Mouse (Mus musculus) limb, embryonic 11.5 days (tissue): ENCODE data around the gene Kiz. TPM values are rescaled to one million over a fixed set of nuclear protein-coding genes. Genes with fewer than 3 reads are reported as not detected.

Source experiments
- ATAC-seq: fragments of 200-750 bp; cut with Nextera tagmentation; 2 replicates; pipeline ENCODE4 v1.8.0; 2017; ENCODE audit warnings: low read depth; ENCODE audit not compliant: insufficient number of reproducible peaks, low FRiP score, low TSS enrichment
- DNase-seq: peaks from one replicate; pipeline ENCODE4 v3.0.0-alpha.2; 2015; ENCODE audit warnings: low spot score
- H3K27ac ChIP-seq: fragments of 300-500 bp; sonication (generic); replicated peaks from 2 replicates; pipeline ENCODE4 v1.5.1; 2014; ENCODE audit warnings: low read depth, mild to moderate bottlenecking, low read length
- H3K27me3 ChIP-seq: fragments of 300-500 bp; sonication (generic); 2 replicates; pipeline ENCODE4 v1.6.1; 2014; ENCODE audit warnings: mild to moderate bottlenecking, low read length, mixed read lengths; ENCODE audit not compliant: control insufficient read depth, insufficient read depth
- H3K36me3 ChIP-seq: fragments of 300-500 bp; sonication (generic); 2 replicates; pipeline ENCODE4 v1.6.1; 2014; ENCODE audit warnings: mild to moderate bottlenecking, low read length, moderate library complexity, mixed read lengths; ENCODE audit not compliant: control insufficient read depth, insufficient read depth
- H3K4me1 ChIP-seq: fragments of 300-500 bp; sonication (generic); 2 replicates; pipeline ENCODE4 v1.6.1; 2014; ENCODE audit warnings: low read length, mixed read lengths; ENCODE audit not compliant: control insufficient read depth, insufficient read depth
- H3K4me2 ChIP-seq: fragments of 300-500 bp; sonication (generic); 2 replicates; pipeline ENCODE4 v1.6.1; 2014; ENCODE audit warnings: low read depth, mild to moderate bottlenecking, moderate library complexity; ENCODE audit not compliant: severe bottlenecking
- H3K4me3 ChIP-seq: fragments of 300-500 bp; sonication (generic); 2 replicates; pipeline ENCODE4 v1.5.1; 2014; ENCODE audit warnings: low read depth, low read length
- H3K9ac ChIP-seq: fragments of 300-500 bp; sonication (generic); 2 replicates; pipeline ENCODE4 v1.6.1; 2014; ENCODE audit warnings: mild to moderate bottlenecking, low read length
- H3K9me3 ChIP-seq: fragments of 300-500 bp; sonication (generic); 2 replicates; pipeline ENCODE4 v1.6.1; 2016; ENCODE audit warnings: low read length; ENCODE audit not compliant: control insufficient read depth
- WGBS: fragments of 180-500 bp; shearing (Covaris S2); extraction: QIAGEN DNeasy Blood & Tissue Kit; methylation state at CpG from one replicate; pipeline ENCODE4 v1.1.7; 2014; 5-methylcytosine and 5-hydroxymethylcytosine counted together
- polyA plus RNA-seq: library from polyadenylated mRNA; unstranded; fragments of >200 nt; fragmentation: Nextera tagmentation; extraction: Ambion mirVana; gene quantifications from 2 replicates; pipeline ENCODE4 v1.2.1, GENCODE M21; 2014

Kiz gene
- polyA plus RNA-seq, 1 experiment from 2014 or later: 31.1 TPM

- no peak overlapping the region for H3K4me3 ChIP-seq
- peak; percentile 38 for DNase-seq
- no peak overlapping the region for H3K9ac ChIP-seq
- no peak overlapping the region for H3K4me2 ChIP-seq
- no peak for ATAC-seq
- no peaks in the 10 kb centered on the region for H3K9me3 ChIP-seq
- H3K27me3 ChIP-seq: peaks cover 60% of the 10 kb centered on the region
- H3K27ac ChIP-seq: no peak overlapping the region
- H3K4me1 ChIP-seq: 0 out of 2 replicates have a peak, but pooled peaks cover 3% of the 10 kb centered on the region
- WGBS: 4% methylated on average over 31 of the region's 31 CpGs
- no peaks in the 10 kb centered on the region for H3K36me3 ChIP-seq
Measured at GRCm38 (mm10) chr2:146833222-146834063, 22.2 kb upstream of the Kiz start.

- no peak overlapping the region for H3K27ac ChIP-seq
- DNase-seq (no peak), ATAC-seq (no peak)
- H3K9ac ChIP-seq: no peak overlapping the region
- H3K27me3 ChIP-seq: peaks cover 66% of the 10 kb centered on the region
- WGBS: 2% methylated on average over 5 of the region's 5 CpGs
- H3K4me3 ChIP-seq: no peak overlapping the region
- H3K4me1 ChIP-seq: 0 out of 2 replicates have a peak, but pooled peaks cover 3% of the 10 kb centered on the region
- H3K36me3 ChIP-seq: no peaks in the 10 kb centered on the region
- no peaks in the 10 kb centered on the region for H3K9me3 ChIP-seq
- peak overlapping the region; percentile 21; the same call in 1 of the 2 replicates for H3K4me2 ChIP-seq
Measured at GRCm38 (mm10) chr2:146834064-146834313, 21.7 kb upstream of the Kiz start.

- no peak overlapping the region for H3K9ac ChIP-seq
- ATAC-seq (peak; percentile 19; the same call in 1 of the 2 replicates), DNase-seq (peak; percentile 72)
- 0 out of 2 replicates have a peak overlapping the region, but pooled peaks have one; percentile 10 for H3K4me3 ChIP-seq
- under 1% methylated on average over 63 of the region's 63 CpGs for WGBS
- 0 out of 2 replicates have a peak, but pooled peaks cover 3% of the 10 kb centered on the region for H3K4me1 ChIP-seq
- peaks cover 71% of the 10 kb centered on the region for H3K27me3 ChIP-seq
- H3K4me2 ChIP-seq: peak overlapping the region; percentile 21; the same call in 1 of the 2 replicates
- H3K9me3 ChIP-seq: no peaks in the 10 kb centered on the region
- H3K36me3 ChIP-seq: no peaks in the 10 kb centered on the region
- H3K27ac ChIP-seq: no peak overlapping the region
Measured at GRCm38 (mm10) chr2:146834314-146835201, 21.1 kb upstream of the Kiz start.

GRCm38 (mm10) chr2:146835241-146835990 is 20.2 kb upstream of the Kiz start:
- ATAC-seq (peak; percentile 13; the same call in 1 of the 2 replicates), DNase-seq (peak; percentile 63)
- Histone ChIP-seq H3K4me2 (no peak overlapping the region), H3K4me3 (no peak overlapping the region), H3K36me3 (no peaks in the 10 kb centered on the region), H3K27me3 (peaks cover 76% of the 10 kb centered on the region), H3K9ac (no peak overlapping the region), H3K9me3 (no peaks in the 10 kb centered on the region), H3K27ac (no peak overlapping the region), H3K4me1 (0 out of 2 replicates have a peak, but pooled peaks cover 3% of the 10 kb centered on the region)
- 1% methylated on average over 20 of the region's 20 CpGs for WGBS

- Histone ChIP-seq H3K4me3 (no peak overlapping the region), H3K27me3 (peaks cover 74% of the 10 kb centered on the region), H3K27ac (no peak overlapping the region), H3K36me3 (no peaks in the 10 kb centered on the region), H3K4me1 (0 out of 2 replicates have a peak, but pooled peaks cover 3% of the 10 kb centered on the region), H3K9me3 (no peaks in the 10 kb centered on the region), H3K9ac (no peak overlapping the region), H3K4me2 (no peak overlapping the region)
- ATAC-seq (no peak), DNase-seq (peak; percentile 64)
- 1% methylated on average over 13 of the region's 13 CpGs for WGBS
Measured at GRCm38 (mm10) chr2:146836246-146836645, 19.4 kb upstream of the Kiz start.

DNA sequence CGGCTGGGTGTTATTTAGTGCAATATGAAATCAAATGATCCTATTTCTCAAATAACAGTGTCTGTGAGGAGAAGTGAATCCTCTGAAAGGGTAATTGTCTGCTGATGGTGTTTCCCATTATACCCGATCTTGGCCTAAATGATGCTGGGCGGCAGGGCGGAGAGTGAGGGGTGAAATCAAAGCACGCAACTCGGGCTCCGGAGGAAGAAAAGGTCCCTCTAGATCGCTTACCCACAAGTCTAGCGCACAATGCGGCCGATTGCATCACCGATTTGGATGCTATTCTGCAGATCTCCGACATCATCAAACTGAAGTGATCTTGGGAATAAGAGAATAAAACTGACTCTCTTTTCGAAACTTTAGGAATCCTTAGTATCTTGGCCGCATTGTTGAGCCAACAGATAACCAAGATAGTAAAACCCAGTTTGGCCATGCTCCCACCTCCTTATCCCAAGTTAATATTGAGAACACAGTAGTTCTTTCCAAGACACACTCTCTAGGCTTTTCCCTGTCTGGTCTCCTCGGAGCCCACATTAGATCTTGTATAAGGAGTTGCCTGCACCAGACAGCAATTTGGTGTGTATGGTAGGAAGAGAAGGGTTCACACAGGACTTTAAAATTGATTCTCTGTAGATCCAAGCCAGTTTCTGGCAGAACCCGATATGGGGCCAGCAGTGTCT is 18.7 kb upstream of the Kiz start:
- no peak overlapping the region for H3K4me3 ChIP-seq
- WGBS: 3% methylated on average over 17 of the region's 17 CpGs

DNA sequence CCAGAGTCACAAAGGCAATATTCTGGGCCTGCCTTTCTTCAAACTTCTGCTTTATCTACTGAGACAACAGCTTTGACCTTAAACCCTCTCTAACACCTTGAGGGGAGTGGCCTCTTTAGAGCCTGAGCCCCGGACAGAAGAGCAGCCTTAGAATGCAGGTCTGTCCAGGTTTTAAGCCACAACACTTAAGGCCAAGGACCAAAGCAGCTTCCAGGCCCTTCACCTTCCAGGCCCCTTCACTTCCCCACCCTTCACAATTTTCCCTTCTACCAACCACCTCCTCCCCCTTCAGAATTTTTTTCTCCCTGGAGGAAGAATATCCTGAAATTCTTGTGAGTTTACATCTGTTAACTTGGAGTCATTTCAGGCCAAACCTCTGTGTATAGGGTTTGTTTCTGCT is 18.0 kb upstream of the Kiz start:
- H3K4me3 ChIP-seq: no peak overlapping the region
- H3K4me2 ChIP-seq: no peak overlapping the region
- 0 out of 2 replicates have a peak, but pooled peaks cover 3% of the 10 kb centered on the region for H3K4me1 ChIP-seq
- no peaks in the 10 kb centered on the region for H3K36me3 ChIP-seq
- no peak for ATAC-seq
- no peaks in the 10 kb centered on the region for H3K9me3 ChIP-seq
- no peak for DNase-seq
- peaks cover 67% of the 10 kb centered on the region for H3K27me3 ChIP-seq
- no peak overlapping the region for H3K27ac ChIP-seq
- H3K9ac ChIP-seq: no peak overlapping the region
- 5% methylated on average over 1 of the region's 1 CpGs for WGBS

More for the DNA sequence above, 18.7 kb upstream of the Kiz start:
- H3K9me3 ChIP-seq: no peaks in the 10 kb centered on the region
- H3K27ac ChIP-seq: no peak overlapping the region
- peaks cover 73% of the 10 kb centered on the region for H3K27me3 ChIP-seq
- no peak for ATAC-seq
- 0 out of 2 replicates have a peak, but pooled peaks cover 3% of the 10 kb centered on the region for H3K4me1 ChIP-seq
- no peak overlapping the region for H3K9ac ChIP-seq
- no peak overlapping the region for H3K4me2 ChIP-seq
- DNase-seq: peak; percentile 59
- H3K36me3 ChIP-seq: no peaks in the 10 kb centered on the region
